Mouse (Mus musculus) right cerebral cortex, postnatal 10 days (tissue): ENCODE measurements around the gene Nt5dc3.

ENCODE experiments used
- DNase-seq, 2 experiments: peaks; one replicate each; pipeline ENCODE4 v3.0.0; 2021; ENCODE audit warnings: low spot score in 2 of 2

Gene Nt5dc3

GRCm38 (mm10) chr10:86778398-86779116 lies at the start of gene Nt5dc3:
Gene Nt5dc3, plus strand, starts transcription at chr10:86779005.
- DNase-seq, result peak; percentile 95 to 96

DNA sequence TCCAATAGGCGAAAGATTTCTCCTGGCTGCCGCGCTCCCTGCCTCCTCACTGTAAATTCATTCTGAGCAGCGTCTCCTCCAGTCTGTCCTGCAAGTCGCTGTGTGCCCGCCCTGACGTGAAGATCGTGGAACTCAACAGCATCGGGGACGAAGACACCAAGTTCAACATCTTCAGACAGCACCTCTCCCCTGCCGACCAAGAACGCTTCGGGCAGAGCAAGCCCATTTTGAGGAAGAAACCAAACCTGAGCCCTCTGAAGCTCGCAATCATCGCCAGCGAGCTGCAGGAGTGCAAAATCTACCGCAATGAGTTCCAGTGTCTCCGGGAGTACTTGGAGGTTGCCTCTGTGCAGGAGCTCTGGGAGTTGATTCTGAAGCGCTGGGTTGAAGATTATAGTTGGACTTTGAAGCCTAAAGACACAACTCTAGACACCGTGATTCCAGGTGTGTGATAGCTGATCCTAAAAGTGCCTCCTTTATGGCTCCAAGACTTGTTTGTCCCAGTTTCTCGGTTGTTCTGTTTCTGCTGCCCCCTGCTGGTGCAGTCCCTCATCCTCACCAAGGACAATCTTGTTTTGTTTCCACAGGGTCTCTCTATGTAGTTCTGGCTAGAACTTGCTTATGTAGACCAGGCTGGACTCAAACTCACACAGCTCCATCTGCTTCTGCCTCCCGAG lies 47.8 kb upstream of the Nt5dc3 start:
- peak; percentile 79 to 88 for DNase-seq

DNA sequence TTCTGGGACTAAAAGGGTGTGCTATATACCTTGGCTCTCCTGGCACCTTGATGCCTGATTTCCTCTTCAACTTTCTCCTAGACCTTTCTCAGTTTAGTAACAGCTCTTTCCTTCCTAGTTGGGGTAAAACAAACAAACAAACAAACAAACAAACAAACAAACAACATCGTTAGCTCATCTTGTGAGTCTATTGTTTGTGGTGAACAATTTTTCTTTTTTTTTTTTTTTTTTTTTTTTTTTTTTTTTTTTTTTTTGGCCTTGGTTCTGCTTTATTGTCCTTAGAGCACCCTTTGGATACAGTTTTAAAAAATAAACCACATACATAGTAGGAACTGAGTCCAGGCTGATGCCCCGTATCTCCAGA lies 47.3 kb upstream of the Nt5dc3 start:
- no peak for DNase-seq

GRCm38 (mm10) chr10:86735036-86735435 lies 43.8 kb upstream of the Nt5dc3 start:
- DNase-seq, result no peak

- no peak for DNase-seq
Observed at GRCm38 (mm10) chr10:86742918-86743317, 35.9 kb upstream of the Nt5dc3 start.

DNA sequence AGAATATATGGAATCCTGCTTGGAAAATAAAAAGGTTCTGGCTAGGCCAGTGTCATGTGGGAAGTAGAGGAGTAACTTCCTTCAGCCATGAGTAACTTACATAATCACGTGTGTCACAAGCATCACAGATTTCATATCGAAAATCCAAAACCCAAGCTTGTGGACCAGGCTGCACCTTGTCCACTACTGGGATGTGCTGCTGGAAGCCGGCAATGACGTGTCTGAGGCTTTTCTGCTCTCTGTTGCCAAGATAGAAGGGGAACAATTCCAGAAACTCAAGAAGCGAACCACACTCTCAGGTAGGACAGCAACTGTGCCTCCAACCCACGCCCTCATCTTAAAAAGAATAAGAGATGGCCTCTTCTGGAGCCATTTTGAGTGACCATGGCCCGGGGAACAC lies 34.5 kb upstream of the Nt5dc3 start:
- no peak for DNase-seq

DNA sequence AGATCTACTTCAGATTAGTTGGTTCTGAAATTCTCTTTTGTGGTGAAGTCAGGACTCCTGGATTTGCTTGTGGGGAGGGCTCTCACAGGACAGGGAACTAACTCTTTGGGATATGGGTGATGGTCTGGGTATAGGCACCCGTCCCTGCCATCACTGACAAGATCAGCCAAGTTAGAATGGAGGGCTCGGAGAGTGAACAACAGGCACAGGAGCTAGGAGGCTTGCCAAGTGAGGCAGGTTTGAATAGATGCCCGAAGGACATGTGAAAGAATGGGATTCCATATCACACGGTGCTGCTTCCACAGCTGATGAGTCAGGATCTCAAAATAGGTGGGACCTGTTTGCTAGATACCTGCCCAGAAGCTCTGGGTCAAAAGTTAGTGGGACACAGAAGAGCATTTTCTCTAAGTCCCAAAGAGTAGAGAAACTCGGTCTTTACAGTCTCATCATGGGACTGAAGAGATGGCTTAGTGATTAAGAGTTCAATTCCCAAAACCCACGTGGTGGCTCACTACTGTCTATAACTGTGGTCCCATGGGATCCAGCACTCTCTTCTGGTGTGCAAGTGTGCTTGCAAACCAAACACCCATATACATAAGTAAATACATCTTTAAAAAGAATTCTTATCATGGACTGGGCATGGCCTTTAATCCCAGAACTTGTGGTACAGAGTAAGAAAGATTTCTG lies 22.8 kb upstream of the Nt5dc3 start:
- DNase-seq, result no peak

GRCm38 (mm10) chr10:86757724-86758123 lies 21.1 kb upstream of the Nt5dc3 start:
- no peak for DNase-seq

- DNase-seq, result no peak
Observed at GRCm38 (mm10) chr10:86758211-86758610, 20.6 kb upstream of the Nt5dc3 start.

GRCm38 (mm10) chr10:86761236-86761635 lies 17.6 kb upstream of the Nt5dc3 start:
- no peak for DNase-seq

GRCm38 (mm10) chr10:86761722-86762383 lies 17.0 kb upstream of the Nt5dc3 start:
- no peak for DNase-seq

DNA sequence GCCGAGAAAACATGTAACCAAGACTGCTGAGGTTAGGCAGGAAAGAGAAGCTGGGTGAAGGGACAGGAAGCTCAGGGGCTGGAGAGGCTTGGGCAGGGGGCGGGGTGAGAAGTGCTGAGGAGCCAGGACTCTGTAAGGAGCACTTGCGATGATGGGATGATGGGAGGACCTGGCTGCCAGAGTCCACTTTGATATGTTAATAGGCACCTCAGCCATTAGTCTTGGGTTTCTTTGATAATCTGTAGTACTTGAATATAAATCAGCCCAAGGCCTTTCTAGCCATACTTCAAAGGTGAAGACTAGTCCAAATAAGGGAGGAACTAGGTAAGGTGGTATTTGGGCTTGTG lies 16.4 kb upstream of the Nt5dc3 start:
- no peak for DNase-seq

DNA sequence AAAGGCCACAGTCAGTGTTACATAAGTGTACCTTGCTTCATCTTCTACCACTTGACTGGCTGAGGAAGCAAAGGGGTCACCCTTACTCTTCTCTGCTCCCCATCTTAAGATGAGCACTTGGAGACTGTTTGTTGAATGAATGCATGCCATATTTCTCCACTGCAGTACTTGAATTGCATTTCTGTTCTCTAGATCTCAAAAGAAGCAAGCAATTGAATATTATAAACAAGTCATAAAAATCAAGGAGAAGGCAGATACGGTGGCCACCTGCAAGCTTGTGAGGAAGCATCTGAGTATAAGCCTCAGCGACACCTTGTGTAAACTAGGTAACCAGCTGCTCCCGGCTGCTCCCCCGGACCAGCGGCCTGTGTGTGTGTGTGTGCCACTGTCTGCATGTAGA lies 15.1 kb upstream of the Nt5dc3 start, which contains the start of gene Gm49358:
Gene Gm49358 (plus strand): TSS at position 301 of the 400 bp plus-strand sequence.
- no peak for DNase-seq

DNA sequence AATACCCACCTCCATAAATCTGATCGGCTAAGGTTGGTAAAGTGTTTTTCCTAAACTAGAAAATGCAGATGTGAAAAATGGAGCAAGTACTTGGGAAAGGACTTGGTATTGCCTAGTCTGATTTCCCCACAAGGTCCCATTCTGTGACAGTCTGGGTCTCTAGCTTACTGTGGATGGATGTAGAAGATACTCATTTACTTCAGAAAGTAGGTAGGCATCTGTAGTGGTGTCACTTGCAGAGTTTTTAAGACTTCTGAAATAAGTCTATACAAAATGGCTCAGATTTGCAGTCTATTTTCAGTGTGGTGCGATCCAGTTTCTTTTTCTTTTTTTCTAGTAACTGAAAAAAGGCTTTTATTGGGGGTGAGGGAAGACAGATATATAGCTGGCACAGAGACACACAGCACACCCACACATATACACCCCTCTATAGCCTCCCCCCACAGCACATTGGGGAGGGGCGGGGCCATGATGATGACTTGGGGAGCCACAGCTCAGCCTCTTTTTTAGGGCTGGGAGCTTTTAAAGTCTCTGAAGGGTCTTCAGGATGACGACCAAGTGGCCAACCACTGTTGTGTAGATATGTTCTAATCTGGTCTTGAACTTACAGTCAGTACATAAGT lies 13.3 kb upstream of the Nt5dc3 start:
- DNase-seq, result no peak

- DNase-seq, result no peak
Observed at GRCm38 (mm10) chr10:86769216-86769615, 9.6 kb upstream of the Nt5dc3 start.

DNA sequence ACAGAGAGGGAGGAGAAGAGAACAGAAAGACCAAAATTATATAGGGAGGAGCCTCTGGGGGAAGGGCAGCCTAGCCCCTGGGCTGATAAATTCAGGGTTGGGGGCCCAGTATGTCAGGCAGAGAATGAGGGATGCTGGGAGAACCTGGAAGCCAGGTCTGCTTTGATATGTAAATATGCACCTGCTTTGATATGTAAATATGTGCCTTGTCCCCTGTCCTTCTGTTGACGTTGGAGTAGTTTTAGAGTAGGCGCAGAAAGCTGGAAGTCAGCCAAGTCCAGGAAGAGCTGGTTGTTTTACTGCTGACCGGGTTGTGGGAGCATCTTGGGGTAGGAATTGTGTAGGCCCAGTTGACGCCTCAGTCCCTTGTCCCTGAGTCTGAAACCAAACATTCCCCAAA lies 9.0 kb upstream of the Nt5dc3 start:
- no peak for DNase-seq

DNA sequence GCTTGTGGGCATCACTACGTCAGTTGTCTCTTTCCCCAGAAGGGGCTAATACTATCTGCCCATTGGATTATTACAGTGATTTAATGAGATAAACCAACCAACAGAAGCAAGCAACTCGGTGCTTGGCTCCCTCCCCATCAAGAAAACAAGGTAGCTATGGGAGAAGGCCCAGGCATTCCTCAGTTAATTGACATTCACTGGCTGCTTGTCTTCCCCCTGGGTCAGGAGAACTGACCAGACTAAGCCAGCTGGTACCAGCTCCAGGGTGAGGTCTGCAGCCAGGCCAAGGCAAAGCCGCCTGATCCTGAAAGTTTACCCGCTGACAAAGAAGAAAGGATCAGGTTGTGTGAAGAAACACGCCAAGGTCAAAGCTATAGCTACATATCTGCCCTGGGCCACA lies 7.1 kb upstream of the Nt5dc3 start:
- DNase-seq, result no peak

- no peak for DNase-seq
Observed at GRCm38 (mm10) chr10:86772231-86772631, 6.6 kb upstream of the Nt5dc3 start.

DNA sequence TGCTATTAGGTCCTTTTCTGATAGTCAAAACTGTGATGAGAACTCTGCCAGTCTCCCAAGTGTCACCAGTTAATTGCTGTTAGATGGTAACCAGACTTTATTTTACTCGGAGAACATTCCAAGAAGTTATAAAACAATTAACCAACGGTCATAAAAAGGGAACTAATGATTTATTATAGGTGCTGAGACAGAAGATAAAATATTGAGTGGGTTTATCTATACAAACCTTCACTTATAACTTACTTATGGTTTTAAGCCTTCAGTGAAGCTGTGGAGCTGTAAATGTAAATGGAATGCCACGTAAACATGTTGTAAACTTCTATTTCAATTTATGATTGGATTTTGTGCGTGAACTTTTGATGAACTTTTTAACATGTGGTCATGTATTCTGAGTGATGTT lies 5.4 kb upstream of the Nt5dc3 start:
- DNase-seq, result no peak

GRCm38 (mm10) chr10:86776281-86776680 lies 2.5 kb upstream of the Nt5dc3 start:
- DNase-seq, result no peak

- no peak for DNase-seq
Observed at GRCm38 (mm10) chr10:86777614-86778319, 1.0 kb upstream of the Nt5dc3 start.
